Mouse (Mus musculus) E14TG2a.4 (cell line): ENCODE measurements around the gene Chchd4.

Experiments
- CTCF ChIP-seq: conservative IDR thresholded peaks from 2 replicates; pipeline ENCODE4 v1.5.1; 2014; ENCODE audit warnings: low read length
- NANOG ChIP-seq: IDR thresholded peaks from 2 replicates; pipeline ENCODE4 v1.6.1; 2014; ENCODE audit warnings: borderline replicate concordance, low read length, mixed read lengths
- POU5F1 ChIP-seq: IDR thresholded peaks from 2 replicates; pipeline ENCODE4 v1.6.1; 2014; ENCODE audit warnings: low read length, borderline replicate concordance

GRCm38 (mm10) chr6:91440474-91441144 lies 32.7 kb downstream of the Chchd4 start:
- TF ChIP-seq CTCF (no peak), POU5F1 (no peak), NANOG (no peak)
